Mouse (Mus musculus) thymus, adult 2 months (tissue): ENCODE results near the gene Csmd2.

Experiments
- CTCF ChIP-seq: fragments of 200-500 bp; IDR thresholded peaks from 2 replicates; pipeline ENCODE4 v1.5.1; 2012; ENCODE audit warnings: mild to moderate bottlenecking, control low read depth, low read length, moderate library complexity, borderline replicate concordance; ENCODE audit not compliant: control insufficient read depth, poor library complexity, insufficient read depth; ENCODE audit errors: extremely low read depth
- POLR2A ChIP-seq: fragments of 200-500 bp; IDR thresholded peaks from 2 replicates; pipeline ENCODE4 v1.6.1; 2012; ENCODE audit warnings: mild to moderate bottlenecking, low read length, control low read depth, moderate library complexity; ENCODE audit not compliant: control insufficient read depth, poor library complexity, insufficient read depth; ENCODE audit errors: extremely low read depth

- TF ChIP-seq POLR2A (no peak), CTCF (no peak)
Measured at GRCm38 (mm10) chr4:128317951-128318350, 330.3 kb downstream of the Csmd2 start.
